Mouse (Mus musculus): ENCODE measurements around the gene Pom121l2. TPM values are rescaled to one million over a fixed set of nuclear protein-coding genes. Genes with fewer than 3 reads are reported as not detected.

Pom121l2 gene
- polyA plus RNA-seq, 1 experiment: 0.23 TPM

DNA sequence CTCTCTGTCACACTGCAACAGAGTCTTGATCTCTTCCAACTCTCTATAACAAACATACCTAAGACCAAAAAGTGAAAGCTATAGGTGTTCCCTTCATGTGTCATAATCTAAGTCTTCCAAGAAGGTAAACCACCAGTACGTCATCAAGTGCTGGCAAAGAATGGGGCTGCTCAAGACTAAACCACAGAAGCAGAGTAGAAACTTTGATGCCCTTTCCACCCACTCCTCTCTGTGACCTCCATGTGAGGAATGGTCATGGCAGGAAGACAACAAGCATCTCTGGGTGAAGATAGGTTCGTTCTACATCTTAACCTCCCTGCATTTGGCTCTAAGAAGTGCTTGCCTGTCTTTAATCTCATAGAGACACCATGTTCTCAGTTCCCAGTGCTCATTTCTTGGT, 3.5 kb downstream of the Pom121l2 start:
- Histone ChIP-seq H3K4me1 (ENCODE audit: control insufficient read depth, insufficient read depth, low read length) (no peaks in the 10 kb centered on the region), H3K4me3 (ENCODE audit: insufficient read depth, low read length) (no peak overlapping the region), H3K27ac (ENCODE audit: insufficient read depth, low read length) (no peak overlapping the region)
- no peak for TF ChIP-seq CTCF (IDR thresholded peaks at IDR 0.05; ENCODE audit: borderline replicate concordance, insufficient read depth, low read length)
- TF ChIP-seq POLR2A (IDR thresholded peaks at IDR 0.05; ENCODE audit: low read depth, low read length): no peak

DNA sequence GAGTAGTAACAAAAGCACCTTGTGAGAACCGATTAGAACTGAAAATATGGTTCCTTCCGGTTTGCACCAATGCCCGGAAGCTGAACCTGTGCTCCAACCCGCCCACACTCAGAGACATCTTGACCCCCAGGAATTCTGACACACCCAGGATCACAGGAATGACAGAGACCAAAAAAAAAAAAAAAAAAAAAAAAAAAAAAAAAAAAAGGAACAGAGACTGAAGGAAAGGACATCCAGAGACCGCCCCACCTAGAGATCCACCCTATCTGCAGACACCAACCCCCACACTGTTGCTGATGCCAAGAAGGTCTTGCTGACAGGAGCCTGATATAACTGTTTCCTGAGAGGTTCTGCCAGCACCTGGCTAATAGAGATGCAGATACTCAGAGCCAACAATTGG, 11.6 kb downstream of the Pom121l2 start:
- H3K4me3 ChIP-seq (ENCODE audit: insufficient read depth, low read length): no peak overlapping the region
- no peaks in the 10 kb centered on the region for H3K4me1 ChIP-seq (ENCODE audit: control insufficient read depth, insufficient read depth, low read length)
- no peak overlapping the region for H3K27ac ChIP-seq (ENCODE audit: insufficient read depth, low read length)
- TF ChIP-seq POLR2A (IDR thresholded peaks at IDR 0.05; ENCODE audit: low read depth, low read length): no peak
- TF ChIP-seq CTCF (IDR thresholded peaks at IDR 0.05; ENCODE audit: borderline replicate concordance, insufficient read depth, low read length): no peak

DNA sequence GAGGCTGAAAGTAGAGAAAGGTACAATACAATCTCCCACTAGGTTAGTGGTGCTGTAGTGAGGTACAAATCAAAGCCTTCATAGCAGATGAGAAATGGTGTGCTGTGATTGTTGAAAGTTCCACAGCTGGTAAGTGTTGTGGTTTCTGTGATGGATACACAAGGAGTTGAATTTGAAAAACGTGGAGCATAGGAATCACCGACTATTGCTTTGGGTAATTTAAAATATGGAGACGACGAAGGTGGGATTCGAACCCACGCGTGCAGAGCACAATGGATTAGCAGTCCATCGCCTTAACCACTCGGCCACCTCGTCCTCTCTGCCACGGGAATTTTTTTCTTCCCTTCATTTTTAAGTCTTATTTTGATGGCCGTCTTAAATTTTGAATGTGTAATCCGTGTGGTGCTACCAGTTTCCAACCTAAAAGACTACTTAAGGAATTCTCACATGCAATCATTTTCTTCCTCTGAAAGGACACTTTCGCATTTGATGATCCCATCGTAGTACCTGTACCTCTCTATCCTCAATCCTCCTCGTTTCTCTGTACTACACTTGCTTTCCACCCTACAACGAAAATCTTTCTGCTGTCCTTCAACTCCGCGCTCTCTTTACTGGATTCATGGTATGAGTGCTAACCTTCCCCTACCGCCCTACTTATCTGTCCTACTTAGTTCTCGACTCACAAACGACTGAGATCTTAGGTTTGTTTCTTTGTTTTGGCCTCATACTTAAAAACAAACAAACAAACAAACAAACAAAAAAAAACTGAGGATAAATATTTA, 13.2 kb downstream of the Pom121l2 start:
- no peak for TF ChIP-seq CTCF (IDR thresholded peaks at IDR 0.05; ENCODE audit: borderline replicate concordance, insufficient read depth, low read length)
- TF ChIP-seq POLR2A (IDR thresholded peaks at IDR 0.05; ENCODE audit: low read depth, low read length): no peak
- Histone ChIP-seq H3K4me3 (ENCODE audit: insufficient read depth, low read length) (peak overlapping the region; percentile 88), H3K4me1 (ENCODE audit: control insufficient read depth, insufficient read depth, low read length) (no peaks in the 10 kb centered on the region), H3K27ac (ENCODE audit: insufficient read depth, low read length) (no peak overlapping the region)

DNA sequence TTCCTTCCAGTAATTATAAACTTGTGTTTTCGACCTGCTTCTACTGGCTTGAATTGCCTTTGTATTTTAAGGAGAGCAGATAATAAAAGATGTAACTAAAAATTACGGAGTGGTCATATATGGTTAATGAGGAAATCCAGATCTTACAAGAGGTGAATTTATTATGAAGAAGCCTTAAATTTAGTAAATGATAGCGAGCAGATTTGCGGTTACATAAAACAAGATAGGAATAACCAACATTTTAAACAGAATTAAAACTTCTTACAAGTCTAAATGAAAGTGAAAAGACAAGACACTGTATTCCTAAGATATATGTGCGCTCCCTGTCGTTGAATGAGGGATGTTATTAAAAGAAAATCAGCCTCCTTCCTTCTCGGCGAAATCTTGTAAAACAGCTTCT, 13.9 kb downstream of the Pom121l2 start:
- Histone ChIP-seq H3K27ac (ENCODE audit: insufficient read depth, low read length) (no peak overlapping the region), H3K4me3 (ENCODE audit: insufficient read depth, low read length) (peak overlapping the region; percentile 67), H3K4me1 (ENCODE audit: control insufficient read depth, insufficient read depth, low read length) (no peaks in the 10 kb centered on the region)
- TF ChIP-seq CTCF (IDR thresholded peaks at IDR 0.05; ENCODE audit: borderline replicate concordance, insufficient read depth, low read length): no peak
- TF ChIP-seq POLR2A (IDR thresholded peaks at IDR 0.05; ENCODE audit: low read depth, low read length): no peak

DNA sequence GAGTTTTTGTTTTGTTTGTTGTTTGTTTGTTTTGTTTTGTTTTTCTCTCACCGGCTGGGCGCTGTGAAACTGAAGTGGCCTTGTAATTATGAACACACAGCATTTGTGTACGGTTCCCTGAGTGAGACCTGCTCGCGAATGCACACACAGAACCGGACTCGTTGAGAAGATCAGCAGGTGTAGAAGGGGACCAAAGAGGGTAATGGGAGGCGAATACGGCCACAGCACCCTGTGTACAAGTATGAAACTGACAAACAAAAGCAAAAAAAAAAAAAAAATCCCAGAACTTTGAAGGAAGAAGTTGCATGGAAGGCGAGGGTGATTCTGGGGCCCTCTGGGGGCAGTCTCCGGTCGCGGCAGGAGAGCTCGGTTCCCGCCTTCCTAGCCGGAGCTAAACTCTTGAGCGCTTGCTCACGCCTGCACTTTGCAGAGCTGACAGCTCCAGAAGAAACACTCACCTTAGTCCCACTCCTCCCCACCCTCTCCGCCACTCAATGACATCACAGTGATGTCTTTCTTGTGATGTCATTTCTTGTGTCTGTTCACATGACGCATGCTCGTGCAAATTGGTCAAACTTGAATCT, 14.4 kb downstream of the Pom121l2 start:
- TF ChIP-seq POLR2A (IDR thresholded peaks at IDR 0.05; ENCODE audit: low read depth, low read length) (no peak), CTCF (IDR thresholded peaks at IDR 0.05; ENCODE audit: borderline replicate concordance, insufficient read depth, low read length) (no peak)

DNA sequence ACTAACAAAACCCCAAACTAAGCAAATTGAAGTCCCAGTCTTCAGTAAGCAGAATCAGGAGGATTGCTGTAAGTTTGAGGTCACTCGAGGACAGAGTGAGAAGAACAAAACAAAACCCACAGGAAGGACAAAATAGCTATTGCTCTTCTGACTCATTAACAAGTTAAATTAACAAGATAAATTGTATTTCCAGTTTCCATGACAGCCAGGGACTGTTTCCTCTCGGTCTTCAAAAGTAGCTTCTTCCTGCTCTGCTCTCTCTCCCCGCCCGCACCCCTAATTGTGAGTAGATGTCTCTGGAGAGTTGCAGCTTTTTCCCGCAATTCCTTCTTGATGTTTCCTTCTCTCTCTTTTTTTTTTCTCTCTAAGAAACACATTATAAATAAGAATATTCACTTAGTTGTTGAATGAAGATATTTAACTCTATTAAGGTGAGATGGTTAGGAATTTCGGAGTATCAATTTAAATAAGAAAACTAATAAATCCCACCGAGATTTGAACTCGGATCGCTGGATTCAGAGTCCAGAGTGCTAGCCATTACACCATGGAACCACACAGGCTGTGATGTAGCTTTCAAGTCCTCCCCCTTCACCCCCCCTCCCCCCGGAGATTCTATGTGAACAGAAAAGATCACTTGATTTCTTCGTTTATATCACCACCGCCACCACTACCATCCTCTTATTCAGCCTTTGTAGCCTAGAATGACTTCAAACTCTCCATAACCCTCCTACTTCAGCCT, 15.3 kb downstream of the Pom121l2 start:
- Histone ChIP-seq H3K27ac (ENCODE audit: insufficient read depth, low read length) (no peak overlapping the region), H3K4me3 (ENCODE audit: insufficient read depth, low read length) (peak overlapping the region; percentile 72), H3K4me1 (ENCODE audit: control insufficient read depth, insufficient read depth, low read length) (no peaks in the 10 kb centered on the region)
- TF ChIP-seq POLR2A (IDR thresholded peaks at IDR 0.05; ENCODE audit: low read depth, low read length): no peak
- no peak for TF ChIP-seq CTCF (IDR thresholded peaks at IDR 0.05; ENCODE audit: borderline replicate concordance, insufficient read depth, low read length)

More for the DNA sequence above, 14.4 kb downstream of the Pom121l2 start:
- Histone ChIP-seq H3K4me1 (ENCODE audit: control insufficient read depth, insufficient read depth, low read length) (no peaks in the 10 kb centered on the region), H3K4me3 (ENCODE audit: insufficient read depth, low read length) (peak overlapping the region; percentile 67), H3K27ac (ENCODE audit: insufficient read depth, low read length) (no peak overlapping the region)

DNA sequence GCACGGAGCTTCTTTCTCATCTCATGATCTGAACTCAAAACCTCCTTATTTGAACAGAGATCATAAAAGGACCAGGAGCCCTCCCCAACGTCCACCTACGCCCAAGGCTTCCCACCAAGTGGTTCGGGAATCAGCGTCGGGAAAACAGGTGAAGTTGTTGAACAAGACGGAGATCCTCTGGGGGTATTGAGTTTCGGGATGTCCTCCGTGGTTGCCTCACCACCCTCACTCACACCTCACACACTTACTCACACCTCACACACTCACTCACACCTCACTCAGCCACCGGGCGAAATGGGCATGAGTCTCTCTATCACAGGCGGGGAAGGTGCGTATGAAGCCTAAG, 15.8 kb downstream of the Pom121l2 start:
- Histone ChIP-seq H3K4me3 (ENCODE audit: insufficient read depth, low read length) (peak overlapping the region; percentile 72), H3K4me1 (ENCODE audit: control insufficient read depth, insufficient read depth, low read length) (no peaks in the 10 kb centered on the region), H3K27ac (ENCODE audit: insufficient read depth, low read length) (no peak overlapping the region)
- no peak for TF ChIP-seq POLR2A (IDR thresholded peaks at IDR 0.05; ENCODE audit: low read depth, low read length)
- no peak for TF ChIP-seq CTCF (IDR thresholded peaks at IDR 0.05; ENCODE audit: borderline replicate concordance, insufficient read depth, low read length)

DNA sequence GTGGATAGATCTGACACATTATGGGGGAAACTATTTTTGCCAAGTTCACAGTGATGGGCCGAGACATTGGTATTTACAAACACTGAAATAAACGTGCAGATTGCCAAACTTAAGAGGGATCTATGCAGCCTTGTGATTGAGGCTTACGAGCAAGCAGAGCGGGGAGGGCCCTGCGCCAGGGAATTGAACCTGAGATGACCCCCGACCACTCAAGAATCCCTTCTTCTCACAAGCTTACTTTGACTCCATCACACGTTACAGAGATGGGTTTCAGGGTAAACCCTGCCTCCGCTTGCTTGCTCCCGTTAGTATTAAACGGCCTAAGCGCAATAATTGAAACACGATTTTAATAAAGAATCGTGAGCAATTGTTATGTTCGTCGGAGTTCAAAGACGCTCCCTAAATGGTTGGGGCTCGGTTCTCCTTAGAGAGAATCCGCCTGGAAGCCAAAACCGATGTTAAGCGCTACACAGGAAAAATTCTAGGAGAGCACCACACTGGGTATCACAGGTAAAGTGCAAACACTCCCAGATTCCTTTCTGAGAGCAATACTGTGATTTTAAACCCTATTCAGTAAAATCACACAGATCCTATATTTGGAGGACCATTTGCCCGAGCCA, 16.3 kb downstream of the Pom121l2 start:
- no peak for TF ChIP-seq POLR2A (IDR thresholded peaks at IDR 0.05; ENCODE audit: low read depth, low read length)
- no peak for TF ChIP-seq CTCF (IDR thresholded peaks at IDR 0.05; ENCODE audit: borderline replicate concordance, insufficient read depth, low read length)
- H3K27ac ChIP-seq (ENCODE audit: insufficient read depth, low read length): no peak overlapping the region
- no peaks in the 10 kb centered on the region for H3K4me1 ChIP-seq (ENCODE audit: control insufficient read depth, insufficient read depth, low read length)
- H3K4me3 ChIP-seq (ENCODE audit: insufficient read depth, low read length): peak overlapping the region; percentile 72

DNA sequence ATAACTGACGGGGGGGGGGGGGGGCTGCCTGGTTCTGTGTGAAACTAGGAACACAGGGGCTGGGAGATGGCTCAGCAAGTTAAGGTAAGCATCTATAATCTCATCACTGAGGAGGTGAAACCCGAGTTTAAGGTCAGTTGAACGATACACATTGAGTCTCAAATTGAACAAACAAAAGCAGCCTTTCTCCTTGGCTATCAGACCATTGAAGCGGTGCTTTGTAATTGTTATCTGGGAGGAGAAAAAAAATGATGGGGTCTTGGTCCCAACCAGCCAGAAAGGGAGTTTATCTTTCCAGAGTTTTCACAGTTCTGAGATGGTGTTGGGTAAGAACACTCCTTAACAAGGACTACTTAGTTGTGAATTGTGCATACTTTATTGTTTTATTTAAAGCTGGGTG, 16.8 kb downstream of the Pom121l2 start:
- H3K4me1 ChIP-seq (ENCODE audit: control insufficient read depth, insufficient read depth, low read length): no peaks in the 10 kb centered on the region
- TF ChIP-seq CTCF (IDR thresholded peaks at IDR 0.05; ENCODE audit: borderline replicate concordance, insufficient read depth, low read length) (no peak), POLR2A (IDR thresholded peaks at IDR 0.05; ENCODE audit: low read depth, low read length) (no peak)
- H3K27ac ChIP-seq (ENCODE audit: insufficient read depth, low read length): no peak overlapping the region
- no peak overlapping the region; the same call in 1 of the 2 replicates for H3K4me3 ChIP-seq (ENCODE audit: insufficient read depth, low read length)
